Mouse (Mus musculus) urinary bladder, postnatal 25 days (tissue): ENCODE results near the gene Elovl6.

ENCODE experiments used
- DNase-seq: peaks from one replicate; pipeline ENCODE4 v3.0.0; 2022; ENCODE audit warnings: low spot score

Gene Elovl6

DNA sequence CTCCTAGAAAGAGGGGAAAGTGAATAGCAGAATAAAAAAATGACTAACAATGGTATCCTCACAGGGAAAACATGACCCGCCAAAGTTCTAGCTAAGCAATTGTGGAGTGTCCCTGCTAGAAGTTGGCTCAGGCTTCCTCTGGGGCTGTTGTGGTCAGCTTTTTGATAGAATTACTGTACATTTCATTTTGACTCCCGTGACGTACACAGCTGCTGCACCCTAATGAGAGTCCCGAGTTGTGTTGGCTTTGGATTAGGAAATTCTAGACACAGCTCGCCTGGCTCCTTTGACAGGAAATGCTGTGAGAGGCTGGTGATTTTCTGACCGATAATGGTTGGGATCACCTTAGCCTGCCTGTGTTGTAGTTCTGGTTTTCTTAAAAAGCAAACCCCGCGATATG lies 79.5 kb downstream of the Elovl6 start:
- DNase-seq = no peak

- DNase-seq = no peak
Observed at GRCm38 (mm10) chr3:129612311-129613097, 80.3 kb downstream of the Elovl6 start.

DNA sequence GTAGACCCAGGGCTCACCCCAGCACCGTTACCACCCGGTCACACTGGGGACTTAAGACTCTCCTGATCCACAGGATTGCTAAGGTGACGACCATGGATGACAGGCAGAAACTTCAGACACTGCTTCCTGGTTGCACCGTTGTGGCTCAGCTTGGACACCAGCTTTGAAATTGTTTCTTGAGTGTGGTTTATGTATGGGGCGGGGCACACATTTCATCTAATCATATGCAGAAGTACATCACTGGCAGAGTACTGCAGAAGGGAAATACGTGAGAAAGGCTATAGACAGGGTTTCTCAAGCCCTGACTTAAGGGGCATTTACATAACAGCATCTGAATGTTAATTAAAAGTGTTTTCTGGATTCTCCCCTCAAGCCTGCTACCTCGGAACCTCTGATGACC lies 81.6 kb downstream of the Elovl6 start:
- no peak for DNase-seq

DNA sequence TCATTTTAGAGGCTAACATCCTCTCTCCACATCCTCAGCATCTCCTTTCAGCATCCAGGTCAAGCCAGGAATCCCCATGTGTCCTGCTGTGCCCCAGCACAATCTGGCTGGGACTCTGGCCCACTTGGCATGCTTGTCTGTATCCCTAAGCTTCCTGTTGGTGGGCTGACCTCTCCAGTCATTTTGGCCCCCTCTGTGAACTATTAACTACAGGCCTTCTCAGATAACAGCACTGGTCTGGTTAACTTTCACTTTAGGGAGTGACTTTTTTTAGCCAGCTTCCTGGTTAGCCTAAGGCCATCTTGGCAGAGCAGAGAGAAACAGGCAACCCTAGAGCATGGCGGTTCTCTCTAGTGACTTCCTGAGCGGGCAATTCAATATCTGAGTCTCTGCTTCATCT lies 82.1 kb downstream of the Elovl6 start:
- DNase-seq = no peak

DNA sequence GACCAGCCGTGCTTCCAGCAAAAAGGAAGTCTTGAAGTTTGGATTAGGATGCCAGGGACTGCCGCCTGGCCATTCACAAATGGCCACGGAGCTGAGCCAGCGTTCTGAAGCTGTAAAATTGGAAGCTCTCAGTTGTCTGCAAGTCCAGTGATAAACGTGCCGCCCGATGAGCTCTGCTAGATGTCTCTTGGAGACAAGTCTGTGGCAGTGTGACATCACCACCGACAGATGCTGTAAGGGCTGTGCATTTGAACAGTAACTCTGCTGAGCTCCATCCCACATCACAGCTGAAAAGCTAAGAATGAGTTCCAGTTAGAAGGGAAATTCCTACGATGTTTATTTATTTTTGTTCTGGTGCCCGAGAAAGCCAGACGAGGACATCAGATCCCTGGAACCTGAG lies 85.3 kb downstream of the Elovl6 start:
- no peak for DNase-seq

DNA sequence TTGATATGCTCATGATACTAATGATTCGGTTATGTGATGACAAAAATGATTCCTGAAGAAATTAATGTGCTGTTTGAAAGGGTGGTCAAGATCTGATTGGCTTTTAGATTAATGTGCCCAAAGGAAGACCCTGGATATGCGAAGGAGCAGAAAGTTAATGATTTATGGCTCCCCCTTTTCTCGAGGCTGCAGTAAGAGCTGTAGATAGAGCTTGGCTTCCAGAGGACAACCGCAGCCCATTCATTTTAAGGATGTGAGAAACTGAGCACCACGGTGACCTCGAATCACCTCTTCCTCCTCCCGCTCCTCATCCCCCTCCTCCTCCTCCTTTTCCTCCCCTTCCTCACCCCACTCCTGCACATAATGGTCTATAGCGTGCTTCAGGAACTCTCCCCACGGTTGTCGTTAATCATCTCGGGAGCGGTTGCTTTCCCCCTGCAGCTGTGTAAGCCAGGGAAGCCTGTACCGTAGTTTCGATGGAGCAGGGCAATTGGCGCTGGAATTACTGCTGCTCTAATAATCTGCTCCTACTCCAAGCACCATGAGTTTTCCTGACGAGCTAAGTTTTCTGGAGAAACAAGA lies 87.1 kb downstream of the Elovl6 start:
- DNase-seq = no peak

GRCm38 (mm10) chr3:129620802-129621201 lies 88.6 kb downstream of the Elovl6 start:
- no peak for DNase-seq

- no peak for DNase-seq
Observed at GRCm38 (mm10) chr3:129621255-129621654, 89.1 kb downstream of the Elovl6 start.

DNA sequence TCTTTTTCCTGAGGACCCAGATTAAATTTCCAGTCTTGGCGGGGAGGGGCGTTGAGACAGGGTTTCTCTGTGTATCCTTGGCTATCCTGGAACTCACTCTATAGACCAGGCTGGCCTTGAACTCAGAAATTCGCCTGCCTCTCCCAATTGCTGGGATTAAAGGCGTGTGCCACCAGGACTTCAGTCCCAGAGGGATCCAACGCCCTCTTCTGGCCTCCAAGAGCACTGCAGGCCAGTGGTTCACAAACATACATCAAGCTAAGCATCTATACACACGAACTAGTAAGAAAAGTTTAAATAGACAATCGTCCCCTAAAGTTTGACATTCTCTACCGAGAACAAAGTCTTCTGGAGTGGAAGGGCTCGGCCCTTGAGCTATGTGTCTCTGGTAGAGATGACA lies 90.0 kb downstream of the Elovl6 start:
- DNase-seq = no peak

- no peak for DNase-seq
Observed at GRCm38 (mm10) chr3:129622705-129623104, 90.5 kb downstream of the Elovl6 start.

DNA sequence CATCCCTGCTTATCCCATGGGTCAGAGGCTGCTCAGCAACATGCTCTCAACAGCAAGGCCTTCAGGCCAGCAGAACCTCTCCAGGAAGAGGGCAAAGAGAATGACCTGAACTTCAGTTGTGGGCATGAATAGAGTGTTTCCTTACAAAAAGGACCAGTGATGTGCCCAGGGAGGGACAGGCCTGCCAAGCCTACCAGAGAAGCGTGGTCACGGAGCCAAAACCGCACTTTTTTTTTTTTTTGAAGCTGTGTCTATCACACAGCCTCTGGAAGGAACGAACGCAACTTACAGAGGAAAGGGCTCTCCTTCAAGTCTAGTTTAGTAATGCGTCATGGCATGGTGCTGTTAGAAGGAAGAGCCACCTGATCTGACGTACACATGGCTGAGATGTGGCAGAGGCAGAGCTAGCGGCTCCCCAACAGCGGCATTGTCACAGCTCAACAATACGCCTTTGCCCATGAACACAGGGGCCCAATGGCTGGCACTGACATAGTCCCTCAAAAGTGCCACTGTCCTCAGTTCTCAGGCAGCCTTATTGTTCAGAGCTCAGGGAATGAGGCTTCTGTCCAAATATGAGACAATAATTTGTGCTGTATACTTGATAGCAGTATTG lies 92.1 kb downstream of the Elovl6 start:
- DNase-seq = no peak

GRCm38 (mm10) chr3:129627281-129627680 lies 95.1 kb downstream of the Elovl6 start:
- DNase-seq = no peak

GRCm38 (mm10) chr3:129631018-129631417 lies 98.9 kb downstream of the Elovl6 start:
- no peak for DNase-seq

- no peak for DNase-seq
Observed at GRCm38 (mm10) chr3:129631857-129632256, 99.7 kb downstream of the Elovl6 start.

GRCm38 (mm10) chr3:129633518-129633917 lies 101.4 kb downstream of the Elovl6 start:
- DNase-seq = no peak

- DNase-seq = no peak
Observed at GRCm38 (mm10) chr3:129634260-129634901, 102.2 kb downstream of the Elovl6 start.

GRCm38 (mm10) chr3:129637446-129637845 lies 105.3 kb downstream of the Elovl6 start:
- DNase-seq = no peak

GRCm38 (mm10) chr3:129639701-129640100 lies 107.5 kb downstream of the Elovl6 start:
- DNase-seq = no peak

DNA sequence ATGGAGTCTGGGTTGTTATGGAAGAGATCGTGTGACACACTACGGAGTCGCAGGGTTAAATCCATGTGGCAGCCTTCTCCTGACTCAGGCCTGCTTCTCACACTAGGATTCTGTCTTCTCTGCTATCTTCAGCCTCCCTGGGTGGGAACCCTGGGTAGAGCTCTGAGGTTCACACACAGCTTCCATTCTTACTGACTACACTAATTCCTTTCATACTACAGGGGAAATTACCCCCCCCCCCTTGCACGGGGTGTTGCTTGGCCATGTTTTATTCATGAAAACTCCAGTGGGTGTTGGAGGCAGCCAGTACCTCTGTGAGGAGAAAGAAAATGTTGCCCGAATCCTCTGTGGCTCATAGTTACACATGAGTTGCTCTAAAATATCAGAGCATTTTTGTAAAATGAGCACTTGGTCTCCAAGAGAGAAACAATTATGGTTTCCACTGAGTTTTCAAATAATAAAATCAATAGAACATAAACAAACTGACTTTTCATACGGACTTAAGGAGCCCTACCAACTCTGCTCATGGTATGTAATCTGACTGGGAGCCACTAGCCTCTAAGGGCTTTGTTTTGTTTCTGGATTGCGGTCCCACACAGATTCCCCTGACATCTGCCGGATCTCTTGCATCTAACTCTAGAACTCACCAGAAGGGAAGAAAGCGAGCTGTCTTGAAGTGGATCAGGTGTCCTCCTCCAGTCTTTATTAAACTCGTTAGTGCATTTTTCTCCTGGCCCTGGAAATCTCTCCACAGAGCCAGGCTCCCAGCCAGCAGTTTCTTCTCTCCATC lies 108.3 kb downstream of the Elovl6 start:
- DNase-seq = no peak

GRCm38 (mm10) chr3:129641621-129642020 lies 109.5 kb downstream of the Elovl6 start:
- DNase-seq = no peak

GRCm38 (mm10) chr3:129645409-129645808 lies 113.3 kb downstream of the Elovl6 start:
- DNase-seq = no peak

- no peak for DNase-seq
Observed at GRCm38 (mm10) chr3:129646781-129647180, 114.6 kb downstream of the Elovl6 start.
